Comparison of ENCODE assay signal across 8 mouse cellular contexts in genomic region chr17:34592581-34593549, GRCm38 (mm10). TPM values are rescaled to one million over a fixed set of nuclear protein-coding genes. Genes with fewer than 3 reads are reported as not detected.
A peak's percentile ranks its signal among the peaks of the same experiment; 100 is the strongest.
DNase-seq lines count a peak whose midpoint lies in the region; ATAC-seq lines count a peak whose summit lies in the region.

No protein-coding gene starts in this region.

- 1% methylated on average over 29 of the region's 32 CpGs for WGBS in forebrain, embryonic 13.5 days
- WGBS in kidney, embryonic 15.5 days = under 1% methylated on average over 32 of the region's 32 CpGs

- peak; percentile 56 for DNase-seq in right cerebral cortex, postnatal 4 days
- DNase-seq in right cerebral cortex, adult 2 months (ENCODE audit: low spot score in 2 of 2) = no peak
- DNase-seq in brain, adult 2 months (ENCODE audit: low read depth, low spot score) = peak; percentile 76
- DNase-seq in yolk sac, embryonic 10.5 days (ENCODE audit: low spot score) = peak; percentile 47
- DNase-seq in layer of hippocampus, adult 9-10 months (ENCODE audit: low spot score) = no peak

- peak overlapping the region; percentile 99 for H3K9ac ChIP-seq in forebrain, embryonic 13.5 days
- peak overlapping the region; percentile 94 for H3K9ac ChIP-seq in kidney, embryonic 15.5 days

- no peaks in the 10 kb centered on the region for H3K9me3 ChIP-seq in forebrain, embryonic 13.5 days (replicated peaks)
- H3K9me3 ChIP-seq in kidney, embryonic 15.5 days (replicated peaks) = no peaks in the 10 kb centered on the region

- no peaks in the 10 kb centered on the region for H3K27me3 ChIP-seq in forebrain, embryonic 13.5 days
- no peaks in the 10 kb centered on the region for H3K27me3 ChIP-seq in kidney, embryonic 15.5 days

- peak overlapping the region; percentile 97 for H3K4me2 ChIP-seq in forebrain, embryonic 13.5 days
- H3K4me2 ChIP-seq in kidney, embryonic 15.5 days = peak overlapping the region; percentile 72

- H3K4me1 ChIP-seq in forebrain, embryonic 13.5 days = peaks cover 73% of the 10 kb centered on the region
- peaks cover 86% of the 10 kb centered on the region for H3K4me1 ChIP-seq in kidney, embryonic 15.5 days

- ATAC-seq in forebrain, embryonic 13.5 days = peak; percentile 25; the same call in 1 of the 2 replicates
- peak; percentile 10; the same call in 1 of the 2 replicates for ATAC-seq in kidney, embryonic 15.5 days (replicated peaks; ENCODE audit: low FRiP score)
- ATAC-seq in megakaryocyte progenitor cell, adult 5-6 weeks (replicated peaks; ENCODE audit: poor library complexity) = 0 out of 2 replicates have a peak, but pooled peaks have one; percentile 17

- H3K4me3 ChIP-seq in forebrain, embryonic 13.5 days = peak overlapping the region; percentile 85
- peak overlapping the region; percentile 73 for H3K4me3 ChIP-seq in kidney, embryonic 15.5 days (replicated peaks)

- peaks cover 24% of the 10 kb centered on the region for H3K36me3 ChIP-seq in forebrain, embryonic 13.5 days (ENCODE audit: poor library complexity, severe bottlenecking)
- peaks cover 30% of the 10 kb centered on the region for H3K36me3 ChIP-seq in kidney, embryonic 15.5 days

- peak overlapping the region; percentile 99 for H3K27ac ChIP-seq in forebrain, embryonic 13.5 days
- H3K27ac ChIP-seq in kidney, embryonic 15.5 days = peak overlapping the region; percentile 100

RNA-seq across cellular contexts. Expression of gene Pbx2, which starts 1.8 kb away (rescaled TPM):
- 10.2 and 10.5 TPM in 2 replicates for polyA plus RNA-seq in forebrain, embryonic 13.5 days (2015; fragmentation: Nextera tagmentation; extraction: Ambion mirVana)
- 14.9 and 16.7 TPM in 2 replicates for polyA plus RNA-seq in kidney, embryonic 15.5 days (2015; fragmentation: Nextera tagmentation; extraction: Ambion mirVana)
- total RNA-seq in megakaryocyte progenitor cell, adult 5-6 weeks (2015) = 17.0 and 20.6 TPM in 2 replicates
- total RNA-seq in megakaryocyte progenitor cell, adult 5-6 weeks (2017) = 24.9 and 26.7 TPM in 2 replicates

RNA-seq across cellular contexts. Expression of gene Gpsm3, which starts 3.3 kb away (rescaled TPM):
- 2.4 and 3.0 TPM in 2 replicates for polyA plus RNA-seq in forebrain, embryonic 13.5 days (2015; fragmentation: Nextera tagmentation; extraction: Ambion mirVana)
- 20.8 and 22.6 TPM in 2 replicates for polyA plus RNA-seq in kidney, embryonic 15.5 days (2015; fragmentation: Nextera tagmentation; extraction: Ambion mirVana)
- total RNA-seq in megakaryocyte progenitor cell, adult 5-6 weeks (2015) = 63.4 and 69.0 TPM in 2 replicates
- total RNA-seq in megakaryocyte progenitor cell, adult 5-6 weeks (2017) = 14.5 and 20.2 TPM in 2 replicates

RNA-seq across cellular contexts. Expression of gene Ager, which starts 4.8 kb away (rescaled TPM):
- polyA plus RNA-seq in forebrain, embryonic 13.5 days (2015; fragmentation: Nextera tagmentation; extraction: Ambion mirVana) = 2.3 and 2.5 TPM in 2 replicates
- polyA plus RNA-seq in kidney, embryonic 15.5 days (2015; fragmentation: Nextera tagmentation; extraction: Ambion mirVana) = 6.5 and 7.5 TPM in 2 replicates
- 1.5 and 2.6 TPM in 2 replicates for total RNA-seq in megakaryocyte progenitor cell, adult 5-6 weeks (2015)
- 0.24 and 3.0 TPM in 2 replicates for total RNA-seq in megakaryocyte progenitor cell, adult 5-6 weeks (2017)

RNA-seq across cellular contexts. Expression of gene Rnf5, which starts 10.6 kb away (rescaled TPM):
- 302 TPM in 2 replicates for polyA plus RNA-seq in forebrain, embryonic 13.5 days (2015; fragmentation: Nextera tagmentation; extraction: Ambion mirVana)
- polyA plus RNA-seq in kidney, embryonic 15.5 days (2015; fragmentation: Nextera tagmentation; extraction: Ambion mirVana) = 166 and 168 TPM in 2 replicates
- 50.6 and 51.6 TPM in 2 replicates for total RNA-seq in megakaryocyte progenitor cell, adult 5-6 weeks (2015)
- total RNA-seq in megakaryocyte progenitor cell, adult 5-6 weeks (2017) = 17.7 and 18.5 TPM in 2 replicates

RNA-seq across cellular contexts. Expression of gene Agpat1, which starts 11.2 kb away (rescaled TPM):
- polyA plus RNA-seq in forebrain, embryonic 13.5 days (2015; fragmentation: Nextera tagmentation; extraction: Ambion mirVana) = 74.4 and 77.6 TPM in 2 replicates
- 60.8 and 72.2 TPM in 2 replicates for polyA plus RNA-seq in kidney, embryonic 15.5 days (2015; fragmentation: Nextera tagmentation; extraction: Ambion mirVana)
- 25.7 and 33.6 TPM in 2 replicates for total RNA-seq in megakaryocyte progenitor cell, adult 5-6 weeks (2015)
- 20.2 and 24.9 TPM in 2 replicates for total RNA-seq in megakaryocyte progenitor cell, adult 5-6 weeks (2017)

Comparison
In these comparisons a context has a peak if more than half of its experiments do, and no peak if none do; other contexts are left out.
1. DNase-seq: peak in right cerebral cortex, postnatal 4 days (single experiment), brain, adult 2 months (single experiment) and yolk sac, embryonic 10.5 days (single experiment); none in right cerebral cortex, adult 2 months (0 of 2) and layer of hippocampus, adult 9-10 months (single experiment).
2. Peak in every context shown above with its lines, with median percentiles within 50 percentile points of each other: ATAC-seq.